Mouse (Mus musculus) spleen, adult 2 months (tissue): ENCODE measurements at regions not wholly inside any gene's neighbourhood (a gene's known extent, or its start where the extent isn't known, plus 50 kb on each side); places are given as distances from the start of the nearest gene placed in this dataset.

ENCODE experiments used
- DNase-seq, 2 experiments: peaks; one replicate each; pipeline versions ENCODE4 v3.0.0 to v3.0.0-alpha.2; 2012 to 2021; ENCODE audit warnings: low spot score in 2 of 2, low read depth in 1 of 2
- H3K27ac ChIP-seq: fragments of 200-500 bp; 2 replicates; pipeline ENCODE4 v1.5.1; 2012; ENCODE audit warnings: low read length, inconsistent platforms; ENCODE audit not compliant: insufficient read depth
- H3K27me3 ChIP-seq: fragments of 200-500 bp; 2 replicates; pipeline ENCODE4 v1.6.1; 2012; ENCODE audit warnings: mild to moderate bottlenecking, moderate library complexity, low read length, inconsistent platforms; ENCODE audit not compliant: control insufficient read depth, insufficient read depth
- H3K36me3 ChIP-seq: fragments of 200-500 bp; 2 replicates; pipeline ENCODE4 v1.6.1; 2012; ENCODE audit warnings: mild to moderate bottlenecking, low read length, inconsistent platforms; ENCODE audit not compliant: control insufficient read depth, insufficient read depth
- H3K4me1 ChIP-seq: fragments of 200-500 bp; 2 replicates; pipeline ENCODE4 v1.6.1; 2011; ENCODE audit warnings: inconsistent platforms; ENCODE audit not compliant: control insufficient read depth, insufficient read depth, insufficient read length
- H3K4me3 ChIP-seq: fragments of 200-500 bp; 2 replicates; pipeline ENCODE4 v1.5.1; 2011; ENCODE audit warnings: mild to moderate bottlenecking, inconsistent platforms; ENCODE audit not compliant: insufficient read depth, insufficient read length; ENCODE audit errors: extremely low read depth
- CTCF ChIP-seq: fragments of 200-500 bp; IDR thresholded peaks from 2 replicates; pipeline ENCODE4 v1.5.1; 2011; ENCODE audit warnings: mild to moderate bottlenecking, inconsistent platforms; ENCODE audit not compliant: insufficient read depth, insufficient read length, insufficient replicate concordance; ENCODE audit errors: extremely low read depth
- POLR2A ChIP-seq: fragments of 200-500 bp; IDR thresholded peaks from 2 replicates; pipeline ENCODE4 v1.6.1; 2011; ENCODE audit warnings: low read depth, low read length, inconsistent platforms
- WGBS: fragments of 180-500 bp; shearing (Covaris S2); methylation state at CpG from one replicate; pipeline ENCODE4 v1.1.7; 2018; 5-methylcytosine and 5-hydroxymethylcytosine counted together

DNA sequence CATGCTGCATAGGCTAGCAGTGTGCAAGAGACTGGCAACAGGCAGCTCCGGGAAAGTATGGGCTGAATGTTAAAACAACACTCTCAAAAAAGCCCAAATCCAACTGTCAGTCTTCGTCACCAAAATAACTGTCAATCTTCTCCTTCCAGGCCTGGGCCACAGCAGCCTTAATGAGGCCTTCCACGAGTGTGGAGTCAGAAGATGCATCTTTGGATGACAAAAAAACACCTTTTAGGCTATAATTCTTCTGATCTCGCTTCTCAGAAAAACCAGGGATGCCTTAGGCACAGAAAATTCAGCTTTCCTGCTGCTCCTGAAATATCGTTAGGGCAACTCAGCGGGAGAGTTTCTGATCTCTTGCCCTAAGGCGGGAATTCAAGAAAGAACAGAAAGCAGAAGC, 82.2 kb upstream of the Zpld1 start:
- H3K4me3 ChIP-seq = no peak overlapping the region
- no peak overlapping the region for H3K27ac ChIP-seq
- H3K27me3 ChIP-seq = no peaks in the 10 kb centered on the region
- WGBS = 82% methylated on average over 7 of the region's 7 CpGs
- no peak for DNase-seq
- TF ChIP-seq POLR2A (no peak), CTCF (no peak)
- H3K4me1 ChIP-seq = no peaks in the 10 kb centered on the region
- no peaks in the 10 kb centered on the region for H3K36me3 ChIP-seq

DNA sequence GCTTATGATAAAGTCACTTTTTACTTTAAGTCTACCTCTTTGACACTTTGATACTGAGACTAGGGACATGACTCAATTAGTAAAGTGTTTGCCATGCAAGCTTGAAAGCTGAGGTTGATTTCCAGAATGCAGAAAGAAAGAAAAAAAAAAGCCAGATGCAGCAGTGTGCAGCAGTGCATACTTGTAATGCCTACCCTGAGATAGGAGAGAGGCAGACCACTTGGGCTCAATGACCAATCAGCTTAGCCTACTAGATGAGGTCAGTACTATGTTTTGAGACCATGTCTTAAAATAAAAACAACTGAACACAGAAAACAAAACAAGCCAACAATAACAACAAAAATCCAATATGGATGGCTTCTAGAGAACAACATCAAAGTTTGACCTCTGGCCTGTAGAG, 81.4 kb upstream of the Zpld1 start:
- Histone ChIP-seq H3K4me1 (no peaks in the 10 kb centered on the region), H3K27ac (no peak overlapping the region), H3K36me3 (no peaks in the 10 kb centered on the region), H3K27me3 (no peaks in the 10 kb centered on the region), H3K4me3 (no peak overlapping the region)
- no peak for DNase-seq
- TF ChIP-seq CTCF = no peak
- no peak for TF ChIP-seq POLR2A

DNA sequence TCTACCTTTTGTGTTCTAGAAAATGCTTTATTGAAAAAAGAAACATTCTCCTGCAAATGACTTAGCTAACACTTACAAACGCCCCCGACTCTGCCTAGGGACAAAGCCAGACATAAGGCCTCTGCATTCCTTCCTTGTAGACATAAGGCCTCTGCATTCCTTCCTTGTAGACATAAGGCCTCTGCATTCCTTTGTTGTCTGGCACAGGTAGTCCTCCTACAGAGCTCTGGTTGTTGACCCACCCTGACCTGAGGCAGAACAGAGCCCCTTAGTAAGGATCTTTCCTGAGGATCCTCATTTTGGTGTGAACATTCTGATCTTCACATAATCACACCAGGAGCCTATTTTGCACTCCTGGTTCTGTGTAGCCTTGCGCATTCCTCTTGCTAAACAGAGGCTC, 80.9 kb upstream of the Zpld1 start:
- H3K27me3 ChIP-seq = no peaks in the 10 kb centered on the region
- H3K4me1 ChIP-seq = no peaks in the 10 kb centered on the region
- DNase-seq = no peak
- TF ChIP-seq CTCF (no peak), POLR2A (no peak)
- WGBS = 92% methylated on average over 3 of the region's 3 CpGs
- H3K36me3 ChIP-seq = no peaks in the 10 kb centered on the region
- H3K4me3 ChIP-seq = no peak overlapping the region
- H3K27ac ChIP-seq = no peak overlapping the region

DNA sequence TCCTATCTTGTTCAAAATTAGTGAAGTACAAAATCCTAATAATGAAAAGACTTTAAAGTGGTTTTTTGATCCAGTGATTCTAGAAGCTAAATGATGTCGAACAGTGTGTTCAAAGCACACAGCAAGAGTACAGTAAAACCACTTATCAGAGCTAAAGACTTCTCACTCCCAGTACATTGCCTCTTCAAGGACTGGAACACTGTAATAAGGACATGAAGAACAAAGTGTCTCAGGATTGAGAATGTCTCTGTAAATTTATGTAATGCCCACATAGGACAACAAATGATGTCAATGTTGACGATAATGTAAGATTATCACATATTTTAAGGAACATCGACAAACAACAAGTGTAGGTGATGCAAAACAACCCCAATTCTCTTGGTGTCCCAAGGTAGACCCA, 78.1 kb upstream of the Zpld1 start:
- WGBS = 89% methylated on average over 3 of the region's 3 CpGs
- TF ChIP-seq POLR2A (no peak), CTCF (no peak)
- Histone ChIP-seq H3K27me3 (no peaks in the 10 kb centered on the region), H3K4me3 (no peak overlapping the region), H3K36me3 (no peaks in the 10 kb centered on the region), H3K27ac (no peak overlapping the region), H3K4me1 (no peaks in the 10 kb centered on the region)
- DNase-seq = no peak

- no peaks in the 10 kb centered on the region for H3K36me3 ChIP-seq
- TF ChIP-seq CTCF = no peak
- no peak for TF ChIP-seq POLR2A
- no peak overlapping the region for H3K4me3 ChIP-seq
- H3K27me3 ChIP-seq = no peaks in the 10 kb centered on the region
- WGBS = 65% methylated on average over 4 of the region's 4 CpGs
- DNase-seq = no peak
- H3K4me1 ChIP-seq = no peaks in the 10 kb centered on the region
- H3K27ac ChIP-seq = no peak overlapping the region
Measured at GRCm38 (mm10) chr16:55357686-55358085, 59.9 kb upstream of the Zpld1 start.

DNA sequence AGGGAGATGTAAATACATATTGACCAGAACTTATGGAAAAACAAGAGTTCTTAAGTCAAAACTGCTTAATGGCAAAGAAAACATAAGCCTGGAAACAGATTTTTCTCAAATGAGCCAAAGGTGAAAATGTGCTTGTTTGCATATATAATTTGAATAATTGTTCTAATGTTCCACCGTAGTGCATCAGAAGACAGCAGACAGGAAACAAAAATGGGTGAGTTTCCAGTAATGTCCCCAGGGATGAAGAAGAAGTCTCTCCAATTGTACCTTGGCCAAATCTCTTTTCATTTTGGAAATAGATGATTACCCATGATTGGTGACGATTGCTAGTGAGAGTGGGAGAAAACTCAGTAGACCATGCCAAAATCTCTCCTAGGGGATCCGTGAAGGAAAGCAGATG, 58.3 kb upstream of the Zpld1 start:
- no peak overlapping the region for H3K4me3 ChIP-seq
- no peak for DNase-seq
- no peaks in the 10 kb centered on the region for H3K36me3 ChIP-seq
- 83% methylated on average over 3 of the region's 3 CpGs for WGBS
- no peaks in the 10 kb centered on the region for H3K4me1 ChIP-seq
- H3K27me3 ChIP-seq = no peaks in the 10 kb centered on the region
- TF ChIP-seq CTCF (no peak), POLR2A (no peak)
- no peak overlapping the region for H3K27ac ChIP-seq
